Mouse (Mus musculus) kidney, embryonic 16.5 days (tissue): ENCODE results near the gene Olfr1218. TPM values are rescaled to one million over a fixed set of nuclear protein-coding genes. Genes with fewer than 3 reads are reported as not detected.
"Not testable (repeated sequence)": the region's sequence is repeated elsewhere in the genome, so short reads cannot be mapped to it uniquely, and the experiment has no call there.

ENCODE experiments used
- ATAC-seq: fragments of 200-750 bp; cut with Nextera tagmentation; 2 replicates; pipeline ENCODE4 v1.8.0; 2017; ENCODE audit warnings: moderate TSS enrichment; ENCODE audit not compliant: low FRiP score, low TSS enrichment
- H3K27ac ChIP-seq: fragments of 300-500 bp; sonication (generic); 2 replicates; pipeline ENCODE4 v1.5.1; 2014; ENCODE audit warnings: low read length
- H3K27me3 ChIP-seq: fragments of 300-500 bp; sonication (generic); 2 replicates; pipeline ENCODE4 v1.6.1; 2014; ENCODE audit warnings: low read length, control low read depth, mixed read lengths; ENCODE audit not compliant: insufficient read depth
- H3K36me3 ChIP-seq: fragments of 300-500 bp; sonication (generic); 2 replicates; pipeline ENCODE4 v1.6.1; 2014; ENCODE audit warnings: low read length, control low read depth, mixed read lengths; ENCODE audit not compliant: insufficient read depth
- H3K4me1 ChIP-seq: fragments of 300-500 bp; sonication (generic); 2 replicates; pipeline ENCODE4 v1.6.1; 2014; ENCODE audit warnings: low read length, control low read depth, mixed read lengths; ENCODE audit not compliant: insufficient read depth
- H3K4me2 ChIP-seq: fragments of 300-500 bp; sonication (generic); replicated peaks from 2 replicates; pipeline ENCODE4 v1.6.1; 2014; ENCODE audit warnings: low read depth, low read length
- H3K4me3 ChIP-seq: fragments of 300-500 bp; sonication (generic); 2 replicates; pipeline ENCODE4 v1.5.1; 2014; ENCODE audit warnings: mild to moderate bottlenecking, low read length
- H3K9ac ChIP-seq: fragments of 300-500 bp; sonication (generic); replicated peaks from 2 replicates; pipeline ENCODE4 v1.6.1; 2014; ENCODE audit warnings: low read length
- H3K9me3 ChIP-seq: fragments of 300-500 bp; sonication (generic); 2 replicates; pipeline ENCODE4 v1.6.1; 2016; ENCODE audit warnings: low read length, control low read depth
- WGBS: fragments of 180-500 bp; shearing (Covaris S2); extraction: QIAGEN DNeasy Blood & Tissue Kit; methylation state at CpG from one replicate; pipeline ENCODE4 v1.1.7; 2014; 5-methylcytosine and 5-hydroxymethylcytosine counted together
- polyA plus RNA-seq: library from polyadenylated mRNA; unstranded; fragments of >200 nt; fragmentation: Nextera tagmentation; extraction: Ambion mirVana; gene quantifications from 2 replicates; pipeline ENCODE4 v1.2.1, GENCODE M21; 2015

Olfr1218 gene
- not detected in 2 replicates for polyA plus RNA-seq

DNA sequence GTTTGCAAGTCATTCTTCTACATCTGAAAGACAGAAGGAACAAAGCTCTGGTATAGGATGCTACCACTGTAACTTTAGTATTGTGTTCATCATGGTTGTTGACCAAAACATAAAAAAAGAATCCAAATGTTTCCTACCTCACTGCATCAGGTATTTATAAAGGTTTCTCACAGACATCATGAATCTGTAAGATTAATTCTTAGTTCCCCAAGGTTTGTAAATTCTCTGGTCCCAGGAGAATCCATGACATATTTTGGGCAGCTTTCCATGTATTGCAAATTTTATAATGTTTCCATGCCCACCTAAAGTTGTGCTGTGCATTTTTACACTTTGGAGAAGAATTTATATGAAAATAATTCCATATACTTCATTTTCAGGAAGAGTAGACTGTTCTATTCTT, at the start of gene Olfr1218:
Gene Olfr1218 (minus strand): TSS at position 101 of the 400 bp plus-strand sequence.
- no peaks in the 10 kb centered on the region for H3K4me1 ChIP-seq
- H3K36me3 ChIP-seq, result no peaks in the 10 kb centered on the region
- H3K4me3 ChIP-seq, result no peak within 1 kb of the TSS
- no peaks in the 10 kb centered on the region for H3K27me3 ChIP-seq
- H3K27ac ChIP-seq, result no peak within 1 kb of the TSS
- no peaks in the 10 kb centered on the region for H3K9me3 ChIP-seq
- no peak within 1 kb of the TSS for H3K9ac ChIP-seq
- ATAC-seq, result no peak
- H3K4me2 ChIP-seq, result no peak within 1 kb of the TSS

DNA sequence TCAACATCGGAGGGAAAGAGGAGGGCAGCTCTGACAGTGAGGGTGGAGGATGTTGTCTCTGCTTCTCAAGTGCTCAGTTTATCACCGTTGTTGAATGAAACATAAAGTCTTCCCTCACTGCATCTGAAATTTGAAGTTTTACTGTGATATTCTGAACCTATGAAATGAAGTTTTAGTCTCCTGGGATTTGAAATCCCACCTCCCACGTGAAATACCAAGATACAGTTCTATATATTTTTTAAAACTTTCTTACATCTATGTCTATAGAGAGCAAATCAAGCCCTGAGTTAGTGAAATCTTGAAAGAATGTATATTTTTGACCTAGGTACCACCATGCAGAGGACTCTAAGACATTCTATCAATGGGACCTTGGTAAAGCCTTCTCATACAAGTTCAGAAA, 45.7 kb upstream of the Olfr1218 start, which contains the start of gene Olfr1220:
Gene Olfr1220 (minus strand): TSS at position 101 of the 400 bp plus-strand sequence.
- Histone ChIP-seq H3K4me2 (no peak within 1 kb of the TSS), H3K27ac (no peak within 1 kb of the TSS), H3K27me3 (no peaks in the 10 kb centered on the region), H3K9ac (no peak within 1 kb of the TSS), H3K4me3 (no peak within 1 kb of the TSS), H3K9me3 (no peaks in the 10 kb centered on the region), H3K36me3 (no peaks in the 10 kb centered on the region), H3K4me1 (no peaks in the 10 kb centered on the region)
- WGBS, result 72% methylated on average over 3 of the region's 3 CpGs
- no peak for ATAC-seq

DNA sequence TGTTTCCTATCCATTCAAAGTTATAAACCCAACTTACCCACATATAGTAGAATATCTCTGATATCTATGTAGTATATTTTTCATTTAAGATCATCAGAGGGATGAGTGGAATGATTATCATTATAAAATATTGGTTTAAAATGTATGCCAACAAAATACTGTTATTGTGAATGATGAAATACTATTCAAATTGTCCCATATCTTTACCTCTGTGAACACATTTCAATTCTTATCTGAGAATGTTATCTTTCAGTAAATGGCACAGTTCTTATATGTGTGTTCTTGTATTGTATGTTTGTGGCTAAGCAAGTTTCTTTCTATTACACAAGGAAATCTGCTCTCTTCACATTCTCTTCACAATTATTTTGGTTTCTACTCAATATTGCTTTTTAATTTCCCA, 44.7 kb upstream of the Olfr1218 start:
- Histone ChIP-seq H3K36me3 (no peaks in the 10 kb centered on the region), H3K27me3 (no peaks in the 10 kb centered on the region), H3K4me1 (no peaks in the 10 kb centered on the region), H3K4me3 (no peak overlapping the region), H3K9me3 (no peaks in the 10 kb centered on the region), H3K9ac (no peak overlapping the region), H3K4me2 (no peak overlapping the region), H3K27ac (no peak overlapping the region)
- no peak for ATAC-seq

DNA sequence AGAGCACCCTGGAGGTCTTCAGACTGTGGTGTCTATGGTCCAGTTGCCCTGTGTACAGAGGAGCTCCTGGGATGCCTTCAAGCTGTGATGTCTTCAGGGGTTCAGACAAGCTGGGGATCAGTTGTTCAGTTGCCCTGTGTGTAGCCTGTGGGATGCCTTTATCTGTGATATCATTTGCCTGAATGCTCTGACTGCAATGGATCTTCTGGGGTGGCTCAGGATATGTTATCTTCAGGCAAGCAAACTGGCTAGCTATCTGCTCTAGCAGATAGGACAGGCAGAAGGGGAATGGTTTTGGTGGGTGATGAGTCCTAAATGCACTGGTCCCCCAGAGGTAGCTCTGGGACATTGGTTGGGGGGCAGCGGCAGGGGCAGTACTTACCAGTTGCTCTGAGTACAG, 32.9 kb upstream of the Olfr1218 start:
- Histone ChIP-seq H3K9ac (no peak overlapping the region), H3K4me2 (no peak overlapping the region), H3K9me3 (no peaks in the 10 kb centered on the region), H3K36me3 (no peaks in the 10 kb centered on the region), H3K27me3 (no peaks in the 10 kb centered on the region), H3K27ac (no peak overlapping the region), H3K4me1 (no peaks in the 10 kb centered on the region), H3K4me3 (no peak overlapping the region)
- 95% methylated on average over 1 of the region's 1 CpGs for WGBS
- no peak for ATAC-seq

DNA sequence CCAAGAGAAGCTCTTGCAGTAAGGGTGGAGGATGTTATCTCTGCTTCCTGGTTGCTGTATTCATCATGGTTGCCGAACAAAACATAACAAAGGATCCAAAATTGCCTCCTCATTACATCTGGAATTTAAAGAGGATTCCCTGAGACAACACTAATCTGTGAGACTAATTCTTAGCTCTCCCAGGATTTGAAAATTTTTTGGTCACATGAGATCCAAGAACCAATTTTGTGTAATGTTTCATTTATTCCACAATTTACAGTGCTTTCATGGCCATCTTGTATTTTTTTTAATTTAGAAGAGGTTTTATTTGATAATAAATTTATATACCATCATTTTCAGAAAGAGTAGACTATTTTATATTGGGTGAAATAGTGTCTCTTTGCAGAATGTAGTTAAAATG, 22.4 kb upstream of the Olfr1218 start, which contains the start of gene Olfr1219:
Gene Olfr1219 (minus strand): TSS at position 101 of the 400 bp plus-strand sequence.
- WGBS, result 76% methylated on average over 1 of the region's 1 CpGs
- no peak for ATAC-seq

DNA sequence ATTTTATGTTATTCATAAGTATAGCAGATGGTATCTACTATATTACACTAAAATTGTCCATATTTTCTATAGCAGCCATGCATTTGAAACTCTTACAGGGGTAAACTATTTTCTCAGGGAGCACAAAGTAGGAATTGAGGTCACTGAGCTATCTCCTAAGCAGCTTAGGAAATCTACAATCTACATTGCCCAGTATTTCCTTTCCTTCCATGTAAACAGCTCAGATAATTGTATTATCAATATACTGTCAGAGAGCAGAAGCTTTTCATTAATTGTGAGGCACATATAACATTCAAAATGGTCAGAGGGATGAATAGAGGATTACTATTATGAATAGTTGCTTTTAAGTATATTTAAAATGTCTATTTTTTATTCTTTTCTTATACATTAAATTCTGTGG, 20.5 kb upstream of the Olfr1218 start:
- no peak for ATAC-seq
- no peak overlapping the region for H3K9ac ChIP-seq
- no peaks in the 10 kb centered on the region for H3K4me1 ChIP-seq
- H3K9me3 ChIP-seq, result no peaks in the 10 kb centered on the region
- H3K4me3 ChIP-seq, result no peak overlapping the region
- H3K27ac ChIP-seq, result no peak overlapping the region
- H3K36me3 ChIP-seq, result no peaks in the 10 kb centered on the region
- no peaks in the 10 kb centered on the region for H3K27me3 ChIP-seq
- H3K4me2 ChIP-seq, result no peak overlapping the region

More for the DNA sequence above, 22.4 kb upstream of the Olfr1218 start, which contains the start of gene Olfr1219:
- H3K9ac ChIP-seq, result no peak within 1 kb of the TSS
- H3K9me3 ChIP-seq, result no peaks in the 10 kb centered on the region
- H3K27ac ChIP-seq, result no peak within 1 kb of the TSS
- no peak within 1 kb of the TSS for H3K4me3 ChIP-seq
- no peaks in the 10 kb centered on the region for H3K36me3 ChIP-seq
- no peaks in the 10 kb centered on the region for H3K27me3 ChIP-seq
- H3K4me1 ChIP-seq, result no peaks in the 10 kb centered on the region
- H3K4me2 ChIP-seq, result no peak within 1 kb of the TSS

DNA sequence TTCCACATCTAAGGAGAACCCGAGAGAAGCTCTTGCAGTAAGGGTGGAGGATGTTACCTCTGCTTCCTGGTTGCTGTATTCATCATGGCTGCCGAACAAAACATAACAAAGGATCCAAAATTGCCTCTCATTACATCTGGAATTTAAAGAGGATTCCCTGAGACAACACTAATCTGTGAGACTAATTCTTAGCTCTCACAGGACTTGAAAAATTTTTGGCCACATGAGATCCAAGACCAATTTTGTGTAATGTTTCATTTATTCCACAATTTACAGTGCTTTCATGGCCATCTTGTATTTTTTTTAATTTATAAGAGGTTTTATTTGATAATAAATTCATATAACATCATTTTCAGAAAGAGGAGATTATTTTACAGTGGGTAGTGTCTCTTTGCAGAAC, 29.0 kb downstream of the Olfr1218 start, which contains the start of gene Olfr1217:
Gene Olfr1217 (minus strand): TSS at position 101 of the 400 bp plus-strand sequence.
- WGBS, result 68% methylated on average over 2 of the region's 2 CpGs
- ATAC-seq, result no peak

DNA sequence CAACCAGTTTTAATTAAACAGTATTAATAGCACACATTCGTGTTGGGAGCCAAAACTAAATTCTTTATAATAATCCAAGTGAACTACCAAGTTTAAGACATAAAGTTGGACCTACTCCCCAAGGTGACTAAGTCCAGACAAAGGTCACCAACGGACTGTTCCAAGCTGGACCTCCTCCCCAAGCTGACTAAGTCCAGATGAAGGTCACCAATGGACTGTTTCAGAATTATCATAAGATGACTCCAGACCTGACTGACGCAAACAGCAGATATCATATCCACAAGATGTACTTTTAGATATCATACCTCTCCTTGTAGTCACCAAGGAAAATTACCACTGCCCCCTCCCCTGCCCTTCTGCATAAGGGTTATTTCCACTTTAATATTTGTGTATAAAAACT, 39.6 kb downstream of the Olfr1218 start:
- not testable (repeated sequence) for H3K36me3 ChIP-seq, ATAC-seq, H3K4me2 ChIP-seq, H3K4me1 ChIP-seq, H3K27me3 ChIP-seq, H3K9me3 ChIP-seq, H3K9ac ChIP-seq, H3K4me3 ChIP-seq, H3K27ac ChIP-seq
- WGBS, result 63% methylated on average over 3 of the region's 3 CpGs

More for the DNA sequence above, 29.0 kb downstream of the Olfr1218 start, which contains the start of gene Olfr1217:
- no peak within 1 kb of the TSS for H3K9ac ChIP-seq
- no peaks in the 10 kb centered on the region for H3K27me3 ChIP-seq
- no peak within 1 kb of the TSS for H3K4me2 ChIP-seq
- H3K9me3 ChIP-seq, result no peaks in the 10 kb centered on the region
- H3K36me3 ChIP-seq, result no peaks in the 10 kb centered on the region
- H3K27ac ChIP-seq, result no peak within 1 kb of the TSS
- no peaks in the 10 kb centered on the region for H3K4me1 ChIP-seq
- no peak within 1 kb of the TSS for H3K4me3 ChIP-seq

DNA sequence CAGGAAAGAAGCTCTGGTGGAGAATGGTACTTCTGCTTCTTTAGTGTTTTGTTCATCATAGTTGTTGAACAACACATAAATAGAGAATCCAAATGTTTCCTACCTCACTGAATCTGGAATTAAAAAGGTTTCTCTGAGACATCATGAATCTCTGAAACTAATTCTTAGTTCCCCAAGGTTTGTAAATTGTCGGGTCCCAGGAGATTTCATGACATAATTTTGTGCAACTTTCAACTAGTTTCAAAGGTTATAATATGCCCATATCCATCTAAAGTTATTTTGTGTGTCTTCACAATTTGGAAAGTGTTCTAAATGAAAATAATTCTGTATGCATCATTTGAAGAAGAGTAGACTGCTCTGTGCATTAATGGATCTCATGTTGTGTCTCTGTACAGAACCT, 42.7 kb downstream of the Olfr1218 start, which contains the start of gene Olfr1216:
Gene Olfr1216 (minus strand): TSS at position 101 of the 400 bp plus-strand sequence.
- Histone ChIP-seq H3K9me3 (no peaks in the 10 kb centered on the region), H3K27me3 (no peaks in the 10 kb centered on the region), H3K4me1 (no peaks in the 10 kb centered on the region), H3K9ac (no peak within 1 kb of the TSS), H3K4me2 (no peak within 1 kb of the TSS), H3K36me3 (no peaks in the 10 kb centered on the region), H3K27ac (no peak within 1 kb of the TSS), H3K4me3 (no peak within 1 kb of the TSS)
- ATAC-seq, result no peak
- 84% methylated on average over 1 of the region's 1 CpGs for WGBS

DNA sequence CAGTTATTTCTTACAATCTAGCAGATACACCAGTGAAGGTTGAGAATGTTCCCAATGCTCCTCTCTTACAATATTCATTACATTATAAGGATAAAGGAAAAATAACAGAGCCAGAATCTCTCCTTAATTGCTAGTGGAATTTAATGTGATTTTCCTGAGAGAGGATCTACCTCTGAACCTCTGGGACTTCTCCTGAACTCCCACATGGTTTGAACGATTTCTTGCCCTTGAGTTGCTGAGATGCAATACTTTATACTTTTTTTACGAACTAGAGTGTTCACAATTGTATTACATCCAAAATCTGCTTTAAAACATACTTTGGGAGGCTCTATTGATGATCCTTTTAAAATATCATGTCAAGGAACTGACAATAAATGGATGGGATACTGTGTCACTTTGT, 54.1 kb downstream of the Olfr1218 start, which contains the start of gene Olfr1215:
Gene Olfr1215 (minus strand): TSS at position 101 of the 400 bp plus-strand sequence.
- Histone ChIP-seq H3K4me2 (no peak within 1 kb of the TSS), H3K9me3 (no peaks in the 10 kb centered on the region), H3K36me3 (no peaks in the 10 kb centered on the region), H3K4me3 (no peak within 1 kb of the TSS), H3K27ac (no peak within 1 kb of the TSS), H3K27me3 (no peaks in the 10 kb centered on the region), H3K4me1 (no peaks in the 10 kb centered on the region), H3K9ac (no peak within 1 kb of the TSS)
- ATAC-seq, result no peak
- 76% methylated on average over 2 of the region's 2 CpGs for WGBS
